Mouse (Mus musculus) embryonic facial prominence, embryonic 12.5 days (tissue): ENCODE measurements around the gene Tas2r108. TPM values are rescaled to one million over a fixed set of nuclear protein-coding genes. Genes with fewer than 3 reads are reported as not detected.

Experiments used
- polyA plus RNA-seq: library from polyadenylated mRNA; unstranded; fragments of >200 nt; fragmentation: Nextera tagmentation; extraction: Ambion mirVana; gene quantifications from 2 replicates; pipeline ENCODE4 v1.2.1, GENCODE M21; 2016

Tas2r108 gene
- polyA plus RNA-seq, 1 experiment from 2014 or later = 0.17 TPM

Other genes with a start within 250 kb of the Tas2r108 start
- gene Agk, start 168.4 kb upstream of the Tas2r108 start, polyA plus RNA-seq = 47.6 and 50.0 TPM in 2 replicates
- gene E330009J07Rik, start 57.4 kb upstream of the Tas2r108 start, polyA plus RNA-seq = 12.1 and 15.2 TPM in 2 replicates
- not detected in 2 replicates for gene Wee2, start 54.4 kb upstream of the Tas2r108 start, polyA plus RNA-seq
- 181 and 188 TPM in 2 replicates for gene Ssbp1, start 22.2 kb upstream of the Tas2r108 start, polyA plus RNA-seq
- gene Tas2r137, start 2.3 kb upstream of the Tas2r108 start, polyA plus RNA-seq = not detected in 2 replicates
- not detected in 2 replicates for gene Prss37, start 26.0 kb downstream of the Tas2r108 start, polyA plus RNA-seq
- 0.10 TPM in 1 of 2 replicates, not detected in the other for gene Olfr461, start 61.5 kb downstream of the Tas2r108 start, polyA plus RNA-seq
- gene Olfr460, start 76.0 kb downstream of the Tas2r108 start, polyA plus RNA-seq = not detected in 2 replicates
- gene Clec5a, start 92.3 kb downstream of the Tas2r108 start, polyA plus RNA-seq = 0.45 and 0.93 TPM in 2 replicates
- gene Tas2r138, start 119.8 kb downstream of the Tas2r108 start, polyA plus RNA-seq = not detected in 2 replicates
- gene Mgam, start 135.3 kb downstream of the Tas2r108 start, polyA plus RNA-seq = 0.06 TPM in 1 of 2 replicates, not detected in the other